Mouse (Mus musculus): ENCODE data around the gene Hoxd9. TPM values are rescaled to one million over a fixed set of nuclear protein-coding genes. Genes with fewer than 3 reads are reported as not detected.

Hoxd9 gene
- polyA plus RNA-seq, 1 experiment from 2014 or later, result 1.4 TPM

- Histone ChIP-seq H3K27me3 (peaks cover 100% of the 10 kb centered on the region), H3K9ac (no peak overlapping the region), H3K27ac (no peak overlapping the region), H3K4me2 (no peak overlapping the region), H3K9me3 (no peaks in the 10 kb centered on the region), H3K4me1 (peaks cover 14% of the 10 kb centered on the region), H3K4me3 (no peak overlapping the region), H3K36me3 (no peaks in the 10 kb centered on the region)
- 1% methylated on average over 34 of the region's 34 CpGs for WGBS
- ATAC-seq (ENCODE audit: insufficient number of reproducible peaks, insufficient read depth, low FRiP score, low TSS enrichment, low read depth), result no peak
Observed at GRCm38 (mm10) chr2:74696442-74697335, 838 bp upstream of the Hoxd9 start.

GRCm38 (mm10) chr2:74698201-74699052 is 900 bp downstream of the Hoxd9 start:
- no peaks in the 10 kb centered on the region for H3K36me3 ChIP-seq
- WGBS, result under 1% methylated on average over 86 of the region's 86 CpGs
- no peak for ATAC-seq (ENCODE audit: insufficient number of reproducible peaks, insufficient read depth, low FRiP score, low TSS enrichment, low read depth)
- peaks cover 14% of the 10 kb centered on the region for H3K4me1 ChIP-seq
- peak overlapping the region; percentile 58 for H3K4me2 ChIP-seq
- peaks cover 100% of the 10 kb centered on the region for H3K27me3 ChIP-seq
- no peaks in the 10 kb centered on the region for H3K9me3 ChIP-seq
- peak overlapping the region; percentile 37 for H3K4me3 ChIP-seq
- H3K27ac ChIP-seq, result no peak overlapping the region
- peak overlapping the region; percentile 52 for H3K9ac ChIP-seq

GRCm38 (mm10) chr2:74699053-74699430 is 1.5 kb downstream of the Hoxd9 start:
- Histone ChIP-seq H3K27ac (no peak overlapping the region), H3K9me3 (no peaks in the 10 kb centered on the region), H3K9ac (no peak overlapping the region), H3K36me3 (no peaks in the 10 kb centered on the region), H3K27me3 (peaks cover 100% of the 10 kb centered on the region), H3K4me2 (peak overlapping the region; percentile 58; the same call in 1 of the 2 replicates), H3K4me1 (peaks cover 14% of the 10 kb centered on the region), H3K4me3 (0 out of 2 replicates have a peak overlapping the region, but pooled peaks have one; percentile 37)
- 2% methylated on average over 17 of the region's 17 CpGs for WGBS
- ATAC-seq (ENCODE audit: insufficient number of reproducible peaks, insufficient read depth, low FRiP score, low TSS enrichment, low read depth), result no peak

- WGBS, result 2% methylated on average over 23 of the region's 23 CpGs
- Histone ChIP-seq H3K9ac (no peak overlapping the region), H3K4me1 (peaks cover 19% of the 10 kb centered on the region)
Observed at GRCm38 (mm10) chr2:74699664-74700545, 2.4 kb downstream of the Hoxd9 start.

GRCm38 (mm10) chr2:74700546-74701112 is 3.1 kb downstream of the Hoxd9 start:
- Histone ChIP-seq H3K4me2 (no peak overlapping the region), H3K27ac (no peak overlapping the region), H3K4me3 (no peak overlapping the region), H3K9ac (no peak overlapping the region), H3K27me3 (peaks cover 100% of the 10 kb centered on the region), H3K36me3 (no peaks in the 10 kb centered on the region), H3K4me1 (peaks cover 24% of the 10 kb centered on the region), H3K9me3 (no peaks in the 10 kb centered on the region)
- ATAC-seq (ENCODE audit: insufficient number of reproducible peaks, insufficient read depth, low FRiP score, low TSS enrichment, low read depth), result no peak
- 2% methylated on average over 22 of the region's 22 CpGs for WGBS

More at GRCm38 (mm10) chr2:74699664-74700545, 2.4 kb downstream of the Hoxd9 start:
- Histone ChIP-seq H3K4me3 (no peak overlapping the region), H3K27ac (no peak overlapping the region), H3K4me2 (no peak overlapping the region), H3K9me3 (no peaks in the 10 kb centered on the region), H3K36me3 (no peaks in the 10 kb centered on the region), H3K27me3 (peaks cover 100% of the 10 kb centered on the region)
- no peak for ATAC-seq (ENCODE audit: insufficient number of reproducible peaks, insufficient read depth, low FRiP score, low TSS enrichment, low read depth)

GRCm38 (mm10) chr2:74701949-74702819 is 4.7 kb downstream of the Hoxd9 start:
- ATAC-seq (ENCODE audit: insufficient number of reproducible peaks, insufficient read depth, low FRiP score, low TSS enrichment, low read depth), result no peak
- WGBS, result 8% methylated on average over 17 of the region's 17 CpGs
- Histone ChIP-seq H3K4me2 (no peak overlapping the region), H3K4me1 (peaks cover 24% of the 10 kb centered on the region), H3K36me3 (no peaks in the 10 kb centered on the region), H3K9ac (no peak overlapping the region), H3K9me3 (no peaks in the 10 kb centered on the region), H3K4me3 (no peak overlapping the region), H3K27me3 (peaks cover 99% of the 10 kb centered on the region), H3K27ac (no peak overlapping the region)

GRCm38 (mm10) chr2:74702820-74703219 is 5.3 kb downstream of the Hoxd9 start:
- WGBS, result 13% methylated on average over 6 of the region's 6 CpGs
- Histone ChIP-seq H3K36me3 (no peaks in the 10 kb centered on the region), H3K27me3 (peaks cover 99% of the 10 kb centered on the region), H3K9me3 (no peaks in the 10 kb centered on the region), H3K9ac (no peak overlapping the region), H3K4me3 (no peak overlapping the region), H3K4me2 (no peak overlapping the region), H3K27ac (no peak overlapping the region), H3K4me1 (peaks cover 20% of the 10 kb centered on the region)
- ATAC-seq (ENCODE audit: insufficient number of reproducible peaks, insufficient read depth, low FRiP score, low TSS enrichment, low read depth), result no peak

- no peak overlapping the region for H3K27ac ChIP-seq
- no peaks in the 10 kb centered on the region for H3K9me3 ChIP-seq
- H3K9ac ChIP-seq, result no peak overlapping the region
- H3K27me3 ChIP-seq, result peaks cover 99% of the 10 kb centered on the region
- H3K4me2 ChIP-seq, result no peak overlapping the region
- H3K36me3 ChIP-seq, result no peaks in the 10 kb centered on the region
- no peak for ATAC-seq (ENCODE audit: insufficient number of reproducible peaks, insufficient read depth, low FRiP score, low TSS enrichment, low read depth)
- 8% methylated on average over 10 of the region's 10 CpGs for WGBS
- H3K4me1 ChIP-seq, result peaks cover 15% of the 10 kb centered on the region
- H3K4me3 ChIP-seq, result no peak overlapping the region
Observed at GRCm38 (mm10) chr2:74703317-74703716, 5.8 kb downstream of the Hoxd9 start.

GRCm38 (mm10) chr2:74703720-74704392 is 6.3 kb downstream of the Hoxd9 start:
- Histone ChIP-seq H3K9me3 (no peaks in the 10 kb centered on the region), H3K27ac (no peak overlapping the region), H3K4me3 (no peak overlapping the region), H3K27me3 (peaks cover 99% of the 10 kb centered on the region), H3K4me2 (no peak overlapping the region), H3K9ac (no peak overlapping the region), H3K4me1 (peaks cover 10% of the 10 kb centered on the region), H3K36me3 (no peaks in the 10 kb centered on the region)
- ATAC-seq (ENCODE audit: insufficient number of reproducible peaks, insufficient read depth, low FRiP score, low TSS enrichment, low read depth), result no peak
- 2% methylated on average over 26 of the region's 26 CpGs for WGBS

Data from embryonic facial prominence, embryonic 13.5 days (tissue).